Mouse (Mus musculus) inflammation-experienced regulatory T-cells, adult 6 months (primary cell): ENCODE results near the gene Adgrl3. TPM values are rescaled to one million over a fixed set of nuclear protein-coding genes. Genes with fewer than 3 reads are reported as not detected.
"Not testable (repeated sequence)": the region's sequence is repeated elsewhere in the genome, so short reads cannot be mapped to it uniquely, and the experiment has no call there.

Source experiments
- ATAC-seq: one replicate; pipeline ENCODE4 v1.8.0; 2017
- polyA plus RNA-seq, 3 experiments: library from polyadenylated mRNA; unstranded; fragments of 100-300 nt; shearing (Covaris generic); gene quantifications; one replicate each; pipeline ENCODE4 v1.2.1; 2017

The Adgrl3 gene
- polyA plus RNA-seq, 3 experiments from 2014 or later: 0.96 TPM; not detected in 2

GRCm38 (mm10) chr5:81427393-81427792 lies 407.5 kb downstream of the Adgrl3 start:
- no peak for ATAC-seq

GRCm38 (mm10) chr5:81436375-81436774 lies 416.4 kb downstream of the Adgrl3 start:
- no peak for ATAC-seq

- ATAC-seq: no peak
Measured at GRCm38 (mm10) chr5:81442150-81442549, 422.2 kb downstream of the Adgrl3 start.

- no peak for ATAC-seq
Measured at GRCm38 (mm10) chr5:81465971-81466370, 446.0 kb downstream of the Adgrl3 start.

GRCm38 (mm10) chr5:81474681-81475080 lies 454.7 kb downstream of the Adgrl3 start:
- no peak for ATAC-seq

- no peak for ATAC-seq
Measured at GRCm38 (mm10) chr5:81475406-81475805, 455.5 kb downstream of the Adgrl3 start.

GRCm38 (mm10) chr5:81475971-81476606 lies 456.2 kb downstream of the Adgrl3 start:
- ATAC-seq: no peak

GRCm38 (mm10) chr5:81480911-81481310 lies 461.0 kb downstream of the Adgrl3 start:
- no peak for ATAC-seq

- ATAC-seq: no peak
Measured at GRCm38 (mm10) chr5:81483890-81484289, 464.0 kb downstream of the Adgrl3 start.

- no peak for ATAC-seq
Measured at GRCm38 (mm10) chr5:81501076-81501475, 481.1 kb downstream of the Adgrl3 start.

GRCm38 (mm10) chr5:81518720-81519496 lies 499.0 kb downstream of the Adgrl3 start:
- ATAC-seq: no peak

GRCm38 (mm10) chr5:81519497-81520382 lies 499.8 kb downstream of the Adgrl3 start:
- no peak for ATAC-seq

GRCm38 (mm10) chr5:81522760-81523159 lies 502.8 kb downstream of the Adgrl3 start:
- ATAC-seq: no peak

GRCm38 (mm10) chr5:81524532-81524961 lies 504.6 kb downstream of the Adgrl3 start:
- no peak for ATAC-seq

- no peak for ATAC-seq
Measured at GRCm38 (mm10) chr5:81525326-81525725, 505.4 kb downstream of the Adgrl3 start.

- no peak for ATAC-seq
Measured at GRCm38 (mm10) chr5:81531639-81532038, 511.7 kb downstream of the Adgrl3 start.

GRCm38 (mm10) chr5:81550211-81550610 lies 530.3 kb downstream of the Adgrl3 start:
- no peak for ATAC-seq

- ATAC-seq: not testable (repeated sequence)
Measured at GRCm38 (mm10) chr5:81555149-81555548, 535.2 kb downstream of the Adgrl3 start.

GRCm38 (mm10) chr5:81556008-81556407 lies 536.1 kb downstream of the Adgrl3 start:
- ATAC-seq: no peak

- ATAC-seq: no peak
Measured at GRCm38 (mm10) chr5:81558965-81559364, 539.0 kb downstream of the Adgrl3 start.

- no peak for ATAC-seq
Measured at GRCm38 (mm10) chr5:81564294-81564693, 544.4 kb downstream of the Adgrl3 start.

- ATAC-seq: no peak
Measured at GRCm38 (mm10) chr5:81566577-81566976, 546.6 kb downstream of the Adgrl3 start.

GRCm38 (mm10) chr5:81568743-81569142 lies 548.8 kb downstream of the Adgrl3 start:
- no peak for ATAC-seq
